Mouse (Mus musculus): ENCODE results near the gene Smg8.

DNA sequence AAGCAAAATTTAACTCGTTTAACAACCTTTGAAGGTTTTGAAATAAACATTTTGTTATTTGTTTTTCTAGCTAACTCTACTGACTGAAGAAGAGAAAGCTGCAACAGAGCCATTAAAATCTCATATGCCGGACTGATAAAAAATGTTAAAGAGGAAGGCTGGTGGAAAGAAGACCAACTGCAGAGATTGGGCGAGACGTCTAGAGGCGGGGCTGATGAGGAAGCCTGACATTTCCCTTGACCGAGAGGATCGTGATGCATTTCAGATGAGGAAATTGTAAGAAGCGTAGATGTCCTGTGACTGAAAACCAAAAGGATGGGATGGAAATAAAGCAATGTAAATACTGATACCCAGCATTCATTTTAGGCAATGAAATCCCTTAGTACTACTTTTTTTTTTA is 35.3 kb upstream of the Smg8 start:
- TF ChIP-seq EP300 (IDR thresholded peaks at IDR 0.05; ENCODE audit: insufficient read depth, low read depth, low read length): no peak
- TF ChIP-seq CTCF (IDR thresholded peaks at IDR 0.05; ENCODE audit: low read depth, low read length): no peak
